Mouse (Mus musculus) megakaryocyte progenitor cell, adult 5-6 weeks (primary cell): ENCODE measurements around the gene Clec2i. TPM values are rescaled to one million over a fixed set of nuclear protein-coding genes. Genes with fewer than 3 reads are reported as not detected.
"Not testable (repeated sequence)": the region's sequence is repeated elsewhere in the genome, so short reads cannot be mapped to it uniquely, and the experiment has no call there.

Source experiments
- ATAC-seq: replicated peaks from 2 replicates; pipeline ENCODE4 v1.8.0; 2016; ENCODE audit warnings: mild to moderate bottlenecking, moderate TSS enrichment, inconsistent platforms; ENCODE audit not compliant: poor library complexity
- total RNA-seq, 2 experiments: library from RNA; stranded (forward) in 1 of 2; stranded (reverse) in 1 of 2; fragments of 157-497, 149-512 nt in 1 of 2; fragments of 200-1000 nt in 1 of 2; gene quantifications; 2 replicates each; pipeline versions ENCODE4 v1.2.3 to v1.2.4; 2015 to 2017

Gene Clec2i
- total RNA-seq (2015) (3.1 and 6.7 TPM in 2 replicates), total RNA-seq (2017) (4.8 and 9.2 TPM in 2 replicates)

GRCm38 (mm10) chr6:128887091-128887790 is at the start of gene Clec2i:
Clec2i (plus strand) TSS chr6:128887588.
- peak; percentile 53 for ATAC-seq

GRCm38 (mm10) chr6:128838342-128839265 is 48.8 kb upstream of the Clec2i start:
- ATAC-seq = peak; percentile 18

- ATAC-seq = peak; percentile 47
These were observed 48.1 kb upstream of the Clec2i start for GRCm38 (mm10) chr6:128839266-128839771.

- ATAC-seq = no peak
These were observed 47.5 kb upstream of the Clec2i start for GRCm38 (mm10) chr6:128839921-128840320.

DNA sequence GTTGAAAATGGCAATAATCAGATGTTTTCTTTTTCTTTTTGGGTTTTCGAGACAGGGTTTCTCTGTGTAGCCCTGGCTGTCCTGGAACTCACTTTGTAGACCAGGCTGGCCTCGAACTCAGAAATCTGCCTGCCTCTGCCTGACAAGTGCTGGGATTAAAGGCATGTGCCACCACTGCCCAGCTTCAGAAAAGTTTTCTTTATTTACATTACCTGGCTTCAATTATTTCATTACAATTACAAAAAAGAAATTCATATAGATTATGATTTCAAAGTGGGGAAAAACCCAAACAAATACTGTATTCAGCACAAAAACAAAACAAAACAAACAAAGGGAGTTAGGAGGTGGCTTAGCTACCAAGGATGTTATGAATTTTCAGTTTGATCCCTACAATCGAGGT is 46.7 kb upstream of the Clec2i start:
- not testable (repeated sequence) for ATAC-seq

- no peak for ATAC-seq
These were observed 45.9 kb upstream of the Clec2i start for GRCm38 (mm10) chr6:128841327-128842089.

GRCm38 (mm10) chr6:128842356-128842944 is 44.9 kb upstream of the Clec2i start:
- ATAC-seq = no peak

- peak; percentile 37 for ATAC-seq
These were observed 44.4 kb upstream of the Clec2i start for GRCm38 (mm10) chr6:128842945-128843478.

DNA sequence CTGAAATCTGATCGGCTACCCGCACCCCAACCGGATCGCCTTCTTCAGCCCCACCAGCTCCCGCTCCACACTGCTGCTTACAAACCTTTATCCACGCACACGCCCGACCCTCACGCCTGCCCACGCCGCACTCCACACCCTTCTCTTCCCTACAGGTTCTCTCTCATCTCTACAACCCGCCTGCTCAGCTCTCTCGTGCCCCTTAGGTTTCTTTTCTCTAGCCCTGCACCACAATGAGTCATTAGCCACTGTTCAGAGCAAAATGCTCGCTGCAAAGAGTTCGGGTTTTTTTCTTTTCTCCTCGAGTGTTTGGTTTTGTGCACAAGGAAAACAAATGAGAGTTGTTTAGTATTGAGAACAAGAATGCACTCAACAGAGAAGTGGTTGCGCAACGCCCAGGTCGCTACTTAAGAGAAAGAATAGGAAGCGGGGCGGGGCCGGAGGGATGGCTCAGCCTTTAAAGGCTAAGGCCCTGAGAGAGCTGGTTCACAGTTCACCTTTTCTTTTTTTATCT is 43.9 kb upstream of the Clec2i start:
- ATAC-seq = peak; percentile 13

- ATAC-seq = no peak
These were observed 43.3 kb upstream of the Clec2i start for GRCm38 (mm10) chr6:128844131-128844530.

- no peak for ATAC-seq
These were observed 42.8 kb upstream of the Clec2i start for GRCm38 (mm10) chr6:128844586-128845080.

DNA sequence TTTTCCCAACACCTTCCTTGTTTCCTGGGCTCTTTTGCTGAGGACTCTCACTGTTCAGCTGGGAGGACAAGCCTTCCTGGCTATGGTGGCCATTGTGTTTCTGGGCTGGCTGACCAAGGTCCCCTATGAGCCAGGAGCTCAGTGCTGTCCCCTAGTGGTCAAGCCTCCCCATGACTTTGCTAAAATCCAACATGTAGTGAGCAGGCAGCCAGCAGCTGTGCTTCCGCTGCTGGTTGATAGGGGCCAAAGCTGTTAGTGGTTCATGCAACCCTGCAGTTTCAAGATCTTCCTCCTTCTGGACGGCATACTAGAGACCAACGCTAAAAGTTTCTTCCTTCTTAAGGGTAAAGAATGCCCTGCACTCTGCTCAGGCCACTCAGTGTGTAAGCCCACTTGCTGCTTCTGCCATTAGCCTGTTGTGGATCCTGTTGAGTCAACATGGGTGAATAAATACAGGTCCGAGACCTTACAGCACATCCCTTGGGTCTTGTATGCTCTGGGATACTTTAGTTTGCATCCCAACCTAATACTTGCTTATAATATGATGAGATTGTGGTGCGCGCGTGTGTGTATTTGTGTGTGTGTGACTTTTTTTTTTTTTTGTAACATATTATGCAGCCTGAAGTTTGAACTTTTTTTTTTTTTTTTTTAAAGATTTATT is 41.9 kb upstream of the Clec2i start:
- ATAC-seq = peak; percentile 62

GRCm38 (mm10) chr6:128845998-128846542 is 41.3 kb upstream of the Clec2i start:
- ATAC-seq = no peak

DNA sequence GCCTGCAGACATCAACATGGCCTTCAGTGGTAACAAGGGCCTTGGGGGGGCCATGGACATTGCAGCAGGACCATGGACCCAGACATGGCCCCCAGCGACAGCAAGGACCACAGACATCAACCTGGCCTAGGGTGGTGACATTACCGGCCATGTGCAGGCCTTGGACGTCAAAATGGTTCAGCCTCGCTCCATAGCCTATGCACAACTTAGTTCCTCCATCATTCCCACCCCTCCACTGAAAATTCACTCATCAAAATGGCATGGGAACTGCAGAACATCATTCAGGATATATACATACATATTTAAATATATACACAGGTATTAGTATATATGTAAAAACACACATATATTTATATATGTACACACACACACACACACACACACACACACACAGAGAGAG is 40.0 kb upstream of the Clec2i start:
- no peak for ATAC-seq

- peak; percentile 37 for ATAC-seq
These were observed 37.5 kb upstream of the Clec2i start for GRCm38 (mm10) chr6:128849902-128850301.

GRCm38 (mm10) chr6:128850671-128851070 is 36.7 kb upstream of the Clec2i start:
- ATAC-seq = no peak

- no peak for ATAC-seq
These were observed 36.2 kb upstream of the Clec2i start for GRCm38 (mm10) chr6:128851151-128851550.

DNA sequence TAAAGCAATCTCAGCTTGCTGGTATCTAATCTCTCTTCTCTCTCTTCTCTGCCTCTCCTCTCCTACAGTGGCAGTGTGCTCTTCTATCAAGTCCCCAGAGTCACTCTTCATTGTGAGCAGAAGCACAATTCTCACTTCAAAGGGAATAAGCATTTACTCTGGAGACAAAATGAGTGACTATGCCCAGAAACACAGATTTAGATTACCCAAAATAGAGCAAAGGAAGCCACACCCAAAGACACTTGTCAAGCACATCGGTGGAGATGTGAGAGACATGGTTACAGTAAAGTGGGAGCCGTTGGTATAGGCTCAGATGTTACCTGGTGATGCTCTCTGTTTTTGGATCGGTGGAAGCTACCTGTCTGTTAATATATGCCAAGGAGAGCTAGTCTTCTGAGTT is 34.6 kb upstream of the Clec2i start:
- ATAC-seq = no peak
